Mouse (Mus musculus): ENCODE data around the gene Ccdc191. TPM values are rescaled to one million over a fixed set of nuclear protein-coding genes. Genes with fewer than 3 reads are reported as not detected.

The Ccdc191 gene
- polyA plus RNA-seq, 1 experiment, result 7.1 TPM

DNA sequence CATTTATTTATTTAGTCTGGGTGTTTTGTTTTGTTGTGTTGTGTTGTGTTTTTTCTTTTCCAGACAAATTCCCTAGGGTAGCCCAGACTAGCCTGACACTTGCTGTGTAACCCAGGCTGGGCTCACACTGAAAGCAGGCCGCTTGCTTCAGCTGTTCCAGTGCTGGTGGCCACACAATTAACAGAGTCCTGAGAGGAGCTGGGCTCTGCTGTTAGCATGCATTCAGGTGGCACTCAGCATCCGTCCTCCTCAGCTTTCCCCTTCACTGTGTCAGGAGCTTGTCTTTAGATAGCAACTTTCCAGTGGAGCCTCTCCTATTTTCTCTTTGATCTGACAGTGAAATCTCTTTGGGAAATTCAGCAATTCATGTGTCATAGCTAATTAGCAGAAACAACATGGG, 32.4 kb downstream of the Ccdc191 start:
- TF ChIP-seq CTCF (IDR thresholded peaks at IDR 0.05; ENCODE audit: control insufficient read depth, insufficient read depth, low read length), result no peak
- TF ChIP-seq POLR2A (IDR thresholded peaks at IDR 0.05; ENCODE audit: borderline replicate concordance, control insufficient read depth, low read depth, low read length), result no peak
- H3K27ac ChIP-seq (ENCODE audit: control insufficient read depth, insufficient read depth, low read depth, low read length, poor library complexity), result no peak overlapping the region
- no peak overlapping the region for H3K4me3 ChIP-seq (replicated peaks; ENCODE audit: control insufficient read depth, low read depth, low read length)
- no peaks in the 10 kb centered on the region for H3K4me1 ChIP-seq (ENCODE audit: control insufficient read depth, insufficient read depth, low read length)
- 79% methylated on average over 2 of the region's 2 CpGs for WGBS

DNA sequence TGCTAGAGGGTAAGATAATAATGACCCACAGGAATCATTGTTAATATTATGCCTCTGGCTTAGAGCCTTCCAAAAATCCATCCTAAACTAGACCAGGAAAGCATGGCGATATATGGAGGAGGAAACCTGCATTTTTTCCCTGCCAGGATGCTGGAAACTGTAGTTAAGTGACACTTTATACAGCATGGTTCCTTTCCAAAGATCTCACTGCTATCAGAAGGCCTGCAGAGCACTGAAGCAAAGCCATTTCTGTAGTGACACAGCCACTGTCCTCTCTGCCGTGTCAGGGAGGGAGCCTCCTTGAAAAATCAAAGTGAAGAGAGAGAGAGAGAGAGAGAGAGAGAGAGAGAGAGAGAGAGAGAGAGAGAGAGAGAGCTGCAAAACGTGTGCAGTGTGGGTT, 33.0 kb downstream of the Ccdc191 start:
- 68% methylated on average over 3 of the region's 3 CpGs for WGBS
- no peak for TF ChIP-seq CTCF (IDR thresholded peaks at IDR 0.05; ENCODE audit: control insufficient read depth, insufficient read depth, low read length)
- TF ChIP-seq POLR2A (IDR thresholded peaks at IDR 0.05; ENCODE audit: borderline replicate concordance, control insufficient read depth, low read depth, low read length), result no peak
- Histone ChIP-seq H3K4me1 (ENCODE audit: control insufficient read depth, insufficient read depth, low read length) (no peaks in the 10 kb centered on the region), H3K27ac (ENCODE audit: control insufficient read depth, insufficient read depth, low read depth, low read length, poor library complexity) (no peak overlapping the region), H3K4me3 (replicated peaks; ENCODE audit: control insufficient read depth, low read depth, low read length) (no peak overlapping the region)

DNA sequence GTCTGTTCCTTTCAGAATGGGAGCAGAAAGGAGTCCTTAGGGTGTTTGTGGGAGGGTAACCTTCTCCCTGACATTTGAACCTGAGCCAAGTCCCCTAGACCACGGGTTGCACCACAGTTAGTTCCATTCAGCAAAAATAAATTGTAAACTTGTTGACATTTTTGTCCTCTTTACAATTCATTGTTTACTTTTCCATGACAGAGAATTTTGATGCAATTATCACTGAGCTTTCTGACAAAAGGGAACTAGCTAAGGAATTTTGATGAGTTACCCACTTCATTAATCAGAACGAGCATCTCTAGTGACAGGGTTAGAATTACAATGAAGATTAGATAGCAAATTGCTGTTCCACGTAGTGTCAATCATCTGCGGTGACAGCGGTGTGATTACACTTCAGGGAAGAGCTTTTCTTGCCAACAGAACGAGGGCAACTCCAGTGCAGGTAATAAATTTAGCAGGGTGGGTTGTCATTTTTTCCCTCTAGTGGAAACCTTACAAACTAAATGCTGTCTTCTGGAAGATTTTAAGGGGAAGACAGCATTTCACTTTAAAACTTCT, 35.5 kb downstream of the Ccdc191 start:
- WGBS, result 67% methylated on average over 6 of the region's 6 CpGs
- no peaks in the 10 kb centered on the region for H3K4me1 ChIP-seq (ENCODE audit: control insufficient read depth, insufficient read depth, low read length)
- no peak overlapping the region for H3K4me3 ChIP-seq (replicated peaks; ENCODE audit: control insufficient read depth, low read depth, low read length)
- TF ChIP-seq POLR2A (IDR thresholded peaks at IDR 0.05; ENCODE audit: borderline replicate concordance, control insufficient read depth, low read depth, low read length) (no peak), CTCF (IDR thresholded peaks at IDR 0.05; ENCODE audit: control insufficient read depth, insufficient read depth, low read length) (no peak)
- no peak overlapping the region for H3K27ac ChIP-seq (ENCODE audit: control insufficient read depth, insufficient read depth, low read depth, low read length, poor library complexity)

DNA sequence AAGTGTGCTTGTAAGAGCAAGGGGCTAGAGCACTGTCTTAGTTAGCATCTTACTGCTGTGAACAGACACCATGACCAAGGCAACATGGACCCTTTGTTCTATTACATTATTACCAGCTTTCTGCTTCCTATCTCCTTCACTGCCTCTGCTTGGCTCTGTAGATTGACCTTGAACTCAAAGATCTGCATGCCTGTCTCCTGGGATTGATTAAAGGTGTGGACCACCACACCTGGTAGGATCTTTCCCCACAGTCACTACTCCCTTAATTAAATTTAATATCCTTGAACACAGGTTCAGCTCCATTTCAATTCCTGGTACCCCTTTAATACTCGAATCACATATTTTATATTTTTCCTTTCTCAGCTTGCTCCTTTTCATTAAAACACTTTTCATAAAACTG, 36.2 kb downstream of the Ccdc191 start:
- Histone ChIP-seq H3K27ac (ENCODE audit: control insufficient read depth, insufficient read depth, low read depth, low read length, poor library complexity) (no peak overlapping the region), H3K4me3 (replicated peaks; ENCODE audit: control insufficient read depth, low read depth, low read length) (no peak overlapping the region), H3K4me1 (ENCODE audit: control insufficient read depth, insufficient read depth, low read length) (no peaks in the 10 kb centered on the region)
- no peak for TF ChIP-seq POLR2A (IDR thresholded peaks at IDR 0.05; ENCODE audit: borderline replicate concordance, control insufficient read depth, low read depth, low read length)
- no peak for TF ChIP-seq CTCF (IDR thresholded peaks at IDR 0.05; ENCODE audit: control insufficient read depth, insufficient read depth, low read length)
- 76% methylated on average over 1 of the region's 1 CpGs for WGBS

DNA sequence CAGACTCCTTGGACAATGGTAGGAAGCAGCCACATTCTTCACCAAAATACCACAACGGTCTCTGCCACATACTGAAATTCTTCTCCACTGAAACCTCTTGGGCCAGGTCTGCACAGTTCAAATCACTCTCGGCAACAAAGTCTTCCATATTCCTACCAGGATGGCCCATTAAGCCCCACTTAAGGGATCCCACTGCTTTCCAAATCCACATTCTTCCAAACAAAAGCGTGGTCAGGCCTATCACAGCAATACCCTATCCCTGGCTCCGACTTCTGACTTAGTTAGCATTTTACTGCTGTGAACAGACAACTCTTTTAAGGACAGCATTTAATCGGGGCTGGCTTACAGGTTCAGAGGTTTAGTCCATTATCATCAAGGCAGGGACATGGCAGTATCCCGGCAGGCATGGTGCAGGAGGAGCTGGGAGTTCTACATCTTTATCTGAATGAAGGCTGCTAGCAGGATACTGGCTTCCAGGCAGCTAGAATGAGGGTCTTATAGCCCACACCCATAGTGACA, 36.8 kb downstream of the Ccdc191 start, which contains the start of gene Qtrt2:
TSS of gene Qtrt2 (minus strand) at position 469 of the 519 bp plus-strand sequence.
- WGBS, result 76% methylated on average over 6 of the region's 6 CpGs
- TF ChIP-seq POLR2A (IDR thresholded peaks at IDR 0.05; ENCODE audit: borderline replicate concordance, control insufficient read depth, low read depth, low read length) (no peak), CTCF (IDR thresholded peaks at IDR 0.05; ENCODE audit: control insufficient read depth, insufficient read depth, low read length) (no peak)
- Histone ChIP-seq H3K4me1 (ENCODE audit: control insufficient read depth, insufficient read depth, low read length) (no peaks in the 10 kb centered on the region), H3K4me3 (replicated peaks; ENCODE audit: control insufficient read depth, low read depth, low read length) (no peak within 1 kb of the TSS), H3K27ac (ENCODE audit: control insufficient read depth, insufficient read depth, low read depth, low read length, poor library complexity) (no peak within 1 kb of the TSS)

DNA sequence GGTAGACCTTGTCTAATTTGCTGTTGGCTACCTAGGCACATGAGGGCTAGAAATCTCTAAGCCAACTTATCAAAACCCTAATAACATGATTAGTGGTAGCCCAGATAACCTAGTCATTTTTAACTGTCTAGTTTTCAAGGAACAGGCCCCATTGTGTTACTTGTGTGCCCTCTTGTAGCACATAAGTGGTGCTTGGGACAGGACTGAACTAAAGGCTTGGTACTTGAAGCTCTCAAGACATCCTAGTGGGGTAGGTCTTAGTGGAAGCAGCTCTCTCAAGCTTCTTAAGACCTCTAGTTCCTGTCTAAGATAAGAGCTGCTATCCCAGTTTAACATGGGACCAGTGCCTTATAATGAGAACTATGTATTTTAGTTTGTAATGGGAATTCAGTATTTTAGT, 41.0 kb downstream of the Ccdc191 start:
- Histone ChIP-seq H3K4me3 (replicated peaks; ENCODE audit: control insufficient read depth, low read depth, low read length) (no peak overlapping the region), H3K4me1 (ENCODE audit: control insufficient read depth, insufficient read depth, low read length) (no peaks in the 10 kb centered on the region), H3K27ac (ENCODE audit: control insufficient read depth, insufficient read depth, low read depth, low read length, poor library complexity) (no peak overlapping the region)
- TF ChIP-seq POLR2A (IDR thresholded peaks at IDR 0.05; ENCODE audit: borderline replicate concordance, control insufficient read depth, low read depth, low read length), result no peak
- TF ChIP-seq CTCF (IDR thresholded peaks at IDR 0.05; ENCODE audit: control insufficient read depth, insufficient read depth, low read length), result no peak

DNA sequence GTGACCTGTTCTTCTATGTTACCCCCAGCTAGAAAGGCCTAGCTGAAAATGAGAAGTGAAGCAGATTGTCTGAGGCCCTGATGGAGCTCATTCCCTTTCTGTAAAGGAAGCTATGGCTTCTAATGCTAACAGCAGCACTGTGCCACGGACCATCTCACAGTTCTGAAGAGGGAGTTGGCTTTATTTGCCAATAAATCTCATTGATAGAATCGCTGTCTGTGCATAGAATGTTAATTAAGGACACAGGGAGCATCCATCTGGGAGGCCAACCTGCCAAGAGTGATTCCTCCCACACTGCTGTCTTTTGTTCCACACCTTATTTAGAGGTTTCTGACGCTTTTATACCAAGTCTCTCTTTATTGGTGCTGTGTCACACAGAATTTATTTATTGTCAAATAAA, 41.9 kb downstream of the Ccdc191 start:
- no peak overlapping the region for H3K4me3 ChIP-seq (replicated peaks; ENCODE audit: control insufficient read depth, low read depth, low read length)
- H3K4me1 ChIP-seq (ENCODE audit: control insufficient read depth, insufficient read depth, low read length), result no peaks in the 10 kb centered on the region
- no peak overlapping the region for H3K27ac ChIP-seq (ENCODE audit: control insufficient read depth, insufficient read depth, low read depth, low read length, poor library complexity)
- 85% methylated on average over 3 of the region's 3 CpGs for WGBS
- TF ChIP-seq CTCF (IDR thresholded peaks at IDR 0.05; ENCODE audit: control insufficient read depth, insufficient read depth, low read length) (no peak), POLR2A (IDR thresholded peaks at IDR 0.05; ENCODE audit: borderline replicate concordance, control insufficient read depth, low read depth, low read length) (no peak)

DNA sequence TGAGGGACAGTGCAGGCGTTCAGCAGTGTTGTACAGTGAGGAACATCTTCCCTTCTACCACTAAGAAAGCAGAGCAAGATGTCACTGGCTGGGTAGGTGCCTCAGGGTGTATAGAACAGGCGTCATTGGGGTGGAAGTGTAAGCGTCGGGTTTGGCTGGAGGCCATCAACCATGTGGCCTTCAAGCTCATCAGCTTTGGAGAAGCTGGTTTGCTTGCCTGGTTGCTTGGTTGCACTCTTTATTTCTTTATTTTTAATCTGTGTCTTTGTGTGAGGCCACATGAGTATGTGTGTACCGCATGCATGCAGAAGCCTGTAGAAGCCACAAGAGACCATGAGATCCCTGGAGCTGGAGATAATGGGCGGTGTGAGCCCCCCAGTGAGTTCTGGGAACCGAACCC, 42.7 kb downstream of the Ccdc191 start:
- no peaks in the 10 kb centered on the region for H3K4me1 ChIP-seq (ENCODE audit: control insufficient read depth, insufficient read depth, low read length)
- H3K27ac ChIP-seq (ENCODE audit: control insufficient read depth, insufficient read depth, low read depth, low read length, poor library complexity), result no peak overlapping the region
- TF ChIP-seq POLR2A (IDR thresholded peaks at IDR 0.05; ENCODE audit: borderline replicate concordance, control insufficient read depth, low read depth, low read length) (no peak), CTCF (IDR thresholded peaks at IDR 0.05; ENCODE audit: control insufficient read depth, insufficient read depth, low read length) (no peak)
- 77% methylated on average over 7 of the region's 7 CpGs for whole genome bisulfite sequencing
- H3K4me3 ChIP-seq (replicated peaks; ENCODE audit: control insufficient read depth, low read depth, low read length), result no peak overlapping the region

DNA sequence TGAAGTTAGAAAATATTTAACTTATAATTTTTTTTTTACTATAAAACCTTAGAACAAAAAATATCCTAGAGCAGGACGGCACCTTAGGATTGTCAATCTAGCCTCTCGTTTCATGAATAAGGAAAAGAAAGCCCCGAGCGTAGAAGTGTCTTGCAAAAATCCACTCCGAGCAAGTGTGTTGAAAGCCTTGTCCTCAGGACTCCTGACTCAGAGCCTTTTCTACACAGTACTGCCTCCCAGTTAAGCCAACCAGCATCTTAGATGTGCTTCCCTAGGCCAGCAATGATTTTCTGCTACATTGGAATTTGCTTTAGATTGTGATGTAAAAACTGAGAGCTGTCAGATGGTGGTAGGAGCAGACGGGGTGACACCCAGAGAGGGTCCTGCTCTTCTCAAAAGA, 43.4 kb downstream of the Ccdc191 start:
- no peak for TF ChIP-seq CTCF (IDR thresholded peaks at IDR 0.05; ENCODE audit: control insufficient read depth, insufficient read depth, low read length)
- TF ChIP-seq POLR2A (IDR thresholded peaks at IDR 0.05; ENCODE audit: borderline replicate concordance, control insufficient read depth, low read depth, low read length), result no peak
- 89% methylated on average over 6 of the region's 6 CpGs for WGBS
- H3K4me1 ChIP-seq (ENCODE audit: control insufficient read depth, insufficient read depth, low read length), result no peaks in the 10 kb centered on the region
- no peak overlapping the region for H3K27ac ChIP-seq (ENCODE audit: control insufficient read depth, insufficient read depth, low read depth, low read length, poor library complexity)
- H3K4me3 ChIP-seq (replicated peaks; ENCODE audit: control insufficient read depth, low read depth, low read length), result no peak overlapping the region

Data from bone marrow, adult 2 months (tissue).